Mouse (Mus musculus): Measurements from ENCODE around the gene B3gnt6. TPM values are rescaled to one million over a fixed set of nuclear protein-coding genes. Genes with fewer than 3 reads are reported as not detected.

The B3gnt6 gene
- polyA plus RNA-seq, 1 experiment from 2014 or later = 0.30 TPM

- no peak overlapping the region for H3K4me2 ChIP-seq (ENCODE audit: low read length)
- no peak overlapping the region for H3K4me3 ChIP-seq (replicated peaks; ENCODE audit: low read length)
- WGBS = 50% methylated on average over 3 of the region's 3 CpGs
- H3K27ac ChIP-seq (ENCODE audit: low read length) = no peak overlapping the region
- ATAC-seq = peak; percentile 3; the same call in 1 of the 2 replicates
- H3K36me3 ChIP-seq (ENCODE audit: control insufficient read depth, insufficient read depth) = no peaks in the 10 kb centered on the region
- no peaks in the 10 kb centered on the region for H3K27me3 ChIP-seq (replicated peaks; ENCODE audit: control insufficient read depth, insufficient read depth, low read length)
- no peak overlapping the region for H3K9ac ChIP-seq (replicated peaks; ENCODE audit: low read depth, low read length)
- H3K9me3 ChIP-seq (ENCODE audit: control insufficient read depth, low read length) = no peaks in the 10 kb centered on the region
- peaks cover 15% of the 10 kb centered on the region for H3K4me1 ChIP-seq (replicated peaks; ENCODE audit: control insufficient read depth, insufficient read depth, low read length)
Observed at GRCm38 (mm10) chr7:98156280-98156665, 43.0 kb downstream of the B3gnt6 start.

GRCm38 (mm10) chr7:98155546-98156279 lies 43.6 kb downstream of the B3gnt6 start:
- Histone ChIP-seq H3K27me3 (replicated peaks; ENCODE audit: control insufficient read depth, insufficient read depth, low read length) (no peaks in the 10 kb centered on the region), H3K9ac (replicated peaks; ENCODE audit: low read depth, low read length) (no peak overlapping the region), H3K27ac (ENCODE audit: low read length) (no peak overlapping the region), H3K4me3 (replicated peaks; ENCODE audit: low read length) (no peak overlapping the region), H3K36me3 (ENCODE audit: control insufficient read depth, insufficient read depth) (no peaks in the 10 kb centered on the region), H3K4me2 (ENCODE audit: low read length) (no peak overlapping the region), H3K9me3 (ENCODE audit: control insufficient read depth, low read length) (no peaks in the 10 kb centered on the region), H3K4me1 (replicated peaks; ENCODE audit: control insufficient read depth, insufficient read depth, low read length) (peaks cover 15% of the 10 kb centered on the region)
- 29% methylated on average over 7 of the region's 8 CpGs for WGBS
- peak; percentile 53 for ATAC-seq

DNA sequence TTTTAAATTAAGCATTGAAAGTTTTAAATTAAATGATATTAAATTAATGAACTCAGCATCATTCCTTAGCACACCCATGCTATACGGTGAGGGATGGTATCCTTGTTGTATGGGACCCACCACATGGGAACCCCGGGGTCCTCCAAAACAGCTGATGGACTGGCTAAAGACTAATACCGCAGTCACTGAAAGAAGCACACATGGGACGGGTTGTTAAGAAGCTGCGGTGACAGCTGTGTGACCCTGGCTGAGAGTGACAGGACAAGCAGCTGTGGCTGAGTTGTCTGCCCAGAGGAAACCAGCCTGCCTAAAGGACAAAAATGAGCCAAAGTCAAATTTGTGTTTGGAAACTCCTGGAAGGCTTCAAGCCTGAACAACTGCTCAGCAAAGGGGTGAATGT lies 45.4 kb downstream of the B3gnt6 start:
- H3K27me3 ChIP-seq (replicated peaks; ENCODE audit: control insufficient read depth, insufficient read depth, low read length) = no peaks in the 10 kb centered on the region
- H3K9me3 ChIP-seq (ENCODE audit: control insufficient read depth, low read length) = no peaks in the 10 kb centered on the region
- no peak for ATAC-seq
- peaks cover 24% of the 10 kb centered on the region for H3K4me1 ChIP-seq (replicated peaks; ENCODE audit: control insufficient read depth, insufficient read depth, low read length)
- 92% methylated on average over 5 of the region's 5 CpGs for WGBS
- H3K4me3 ChIP-seq (replicated peaks; ENCODE audit: low read length) = no peak overlapping the region
- no peaks in the 10 kb centered on the region for H3K36me3 ChIP-seq (ENCODE audit: control insufficient read depth, insufficient read depth)
- no peak overlapping the region for H3K9ac ChIP-seq (replicated peaks; ENCODE audit: low read depth, low read length)
- H3K4me2 ChIP-seq (ENCODE audit: low read length) = no peak overlapping the region
- H3K27ac ChIP-seq (ENCODE audit: low read length) = no peak overlapping the region

GRCm38 (mm10) chr7:98153345-98153744 lies 45.9 kb downstream of the B3gnt6 start:
- Histone ChIP-seq H3K36me3 (ENCODE audit: control insufficient read depth, insufficient read depth) (no peaks in the 10 kb centered on the region), H3K9ac (replicated peaks; ENCODE audit: low read depth, low read length) (no peak overlapping the region), H3K4me3 (replicated peaks; ENCODE audit: low read length) (no peak overlapping the region), H3K4me1 (replicated peaks; ENCODE audit: control insufficient read depth, insufficient read depth, low read length) (peaks cover 24% of the 10 kb centered on the region), H3K9me3 (ENCODE audit: control insufficient read depth, low read length) (no peaks in the 10 kb centered on the region), H3K27me3 (replicated peaks; ENCODE audit: control insufficient read depth, insufficient read depth, low read length) (no peaks in the 10 kb centered on the region), H3K4me2 (ENCODE audit: low read length) (no peak overlapping the region), H3K27ac (ENCODE audit: low read length) (no peak overlapping the region)
- 34% methylated on average over 3 of the region's 3 CpGs for WGBS
- no peak for ATAC-seq

DNA sequence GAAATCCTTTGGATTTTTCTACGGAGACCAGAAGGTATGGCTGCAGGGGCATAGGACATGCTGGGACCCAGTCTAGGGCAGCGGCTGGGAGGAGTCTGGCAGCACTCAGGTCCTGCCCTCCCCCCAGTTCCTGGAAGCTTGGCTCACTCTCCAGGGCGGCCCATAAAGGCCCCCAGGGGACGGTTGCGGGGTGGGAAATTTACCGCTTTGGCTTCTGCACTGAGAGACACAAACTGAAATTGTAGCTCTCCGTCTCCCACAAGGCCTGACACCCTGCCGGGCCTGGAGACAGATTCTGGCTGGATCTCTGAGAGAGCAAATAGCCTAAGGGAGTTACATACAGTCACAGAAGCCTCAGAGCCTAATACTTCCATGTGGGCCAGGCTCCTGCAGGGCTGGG lies 46.9 kb downstream of the B3gnt6 start:
- no peak for ATAC-seq
- H3K4me2 ChIP-seq (ENCODE audit: low read length) = no peak overlapping the region
- no peaks in the 10 kb centered on the region for H3K9me3 ChIP-seq (ENCODE audit: control insufficient read depth, low read length)
- H3K4me1 ChIP-seq (replicated peaks; ENCODE audit: control insufficient read depth, insufficient read depth, low read length) = peaks cover 24% of the 10 kb centered on the region
- no peaks in the 10 kb centered on the region for H3K36me3 ChIP-seq (ENCODE audit: control insufficient read depth, insufficient read depth)
- no peak overlapping the region for H3K4me3 ChIP-seq (replicated peaks; ENCODE audit: low read length)
- 63% methylated on average over 8 of the region's 8 CpGs for WGBS
- H3K27ac ChIP-seq (ENCODE audit: low read length) = no peak overlapping the region
- no peaks in the 10 kb centered on the region for H3K27me3 ChIP-seq (replicated peaks; ENCODE audit: control insufficient read depth, insufficient read depth, low read length)
- peak overlapping the region; percentile 22; the same call in 1 of the 2 replicates for H3K9ac ChIP-seq (replicated peaks; ENCODE audit: low read depth, low read length)

DNA sequence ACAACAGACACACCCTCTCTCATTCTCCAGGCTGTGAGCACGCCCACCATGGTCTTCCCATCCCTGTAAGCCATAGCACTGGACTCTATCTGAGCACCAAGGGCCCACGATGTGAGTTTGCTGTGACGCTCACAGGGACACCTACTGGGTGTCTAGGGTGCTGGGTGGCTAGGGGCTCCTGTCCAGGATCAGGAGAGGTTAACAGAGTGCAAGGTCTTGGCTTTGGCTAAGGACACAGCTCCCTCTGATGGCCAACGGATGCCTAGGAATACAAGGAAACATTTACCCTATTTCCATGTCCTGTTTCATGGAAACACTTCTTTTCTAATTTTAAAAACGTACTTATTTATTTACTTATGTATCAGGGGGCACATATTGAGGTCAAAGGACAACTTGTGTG lies 48.8 kb downstream of the B3gnt6 start:
- 49% methylated on average over 5 of the region's 5 CpGs for WGBS
- H3K36me3 ChIP-seq (ENCODE audit: control insufficient read depth, insufficient read depth) = no peaks in the 10 kb centered on the region
- no peak overlapping the region for H3K4me3 ChIP-seq (replicated peaks; ENCODE audit: low read length)
- no peaks in the 10 kb centered on the region for H3K27me3 ChIP-seq (replicated peaks; ENCODE audit: control insufficient read depth, insufficient read depth, low read length)
- H3K4me2 ChIP-seq (ENCODE audit: low read length) = no peak overlapping the region
- H3K9ac ChIP-seq (replicated peaks; ENCODE audit: low read depth, low read length) = no peak overlapping the region
- no peak for ATAC-seq
- no peaks in the 10 kb centered on the region for H3K9me3 ChIP-seq (ENCODE audit: control insufficient read depth, low read length)
- peaks cover 16% of the 10 kb centered on the region for H3K4me1 ChIP-seq (replicated peaks; ENCODE audit: control insufficient read depth, insufficient read depth, low read length)
- no peak overlapping the region for H3K27ac ChIP-seq (ENCODE audit: low read length)

DNA sequence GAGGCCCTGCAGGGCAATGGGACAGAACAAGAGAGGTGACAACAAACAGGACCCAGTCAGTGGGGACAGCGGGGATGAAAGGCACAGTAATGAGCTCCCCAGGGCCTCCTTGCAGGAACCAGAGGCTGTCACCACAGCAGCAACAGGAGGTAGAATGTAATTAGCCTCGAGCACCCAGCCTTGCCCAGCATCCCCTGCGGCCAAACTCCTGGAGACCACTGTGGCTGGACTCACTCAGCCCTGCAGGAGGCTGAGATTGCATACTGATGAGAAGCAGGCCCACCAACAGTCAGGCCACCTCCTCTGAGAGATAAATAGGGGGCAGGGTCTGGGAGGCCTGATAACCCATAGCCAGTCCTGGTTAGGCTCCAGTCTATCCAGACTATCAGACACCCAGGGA lies 49.5 kb downstream of the B3gnt6 start:
- Histone ChIP-seq H3K4me3 (replicated peaks; ENCODE audit: low read length) (no peak overlapping the region), H3K9me3 (ENCODE audit: control insufficient read depth, low read length) (no peaks in the 10 kb centered on the region), H3K9ac (replicated peaks; ENCODE audit: low read depth, low read length) (no peak overlapping the region), H3K27ac (ENCODE audit: low read length) (no peak overlapping the region), H3K4me2 (ENCODE audit: low read length) (no peak overlapping the region), H3K27me3 (replicated peaks; ENCODE audit: control insufficient read depth, insufficient read depth, low read length) (no peaks in the 10 kb centered on the region), H3K4me1 (replicated peaks; ENCODE audit: control insufficient read depth, insufficient read depth, low read length) (peaks cover 16% of the 10 kb centered on the region), H3K36me3 (ENCODE audit: control insufficient read depth, insufficient read depth) (no peaks in the 10 kb centered on the region)
- no peak for ATAC-seq
- WGBS = 17% methylated on average over 3 of the region's 3 CpGs

DNA sequence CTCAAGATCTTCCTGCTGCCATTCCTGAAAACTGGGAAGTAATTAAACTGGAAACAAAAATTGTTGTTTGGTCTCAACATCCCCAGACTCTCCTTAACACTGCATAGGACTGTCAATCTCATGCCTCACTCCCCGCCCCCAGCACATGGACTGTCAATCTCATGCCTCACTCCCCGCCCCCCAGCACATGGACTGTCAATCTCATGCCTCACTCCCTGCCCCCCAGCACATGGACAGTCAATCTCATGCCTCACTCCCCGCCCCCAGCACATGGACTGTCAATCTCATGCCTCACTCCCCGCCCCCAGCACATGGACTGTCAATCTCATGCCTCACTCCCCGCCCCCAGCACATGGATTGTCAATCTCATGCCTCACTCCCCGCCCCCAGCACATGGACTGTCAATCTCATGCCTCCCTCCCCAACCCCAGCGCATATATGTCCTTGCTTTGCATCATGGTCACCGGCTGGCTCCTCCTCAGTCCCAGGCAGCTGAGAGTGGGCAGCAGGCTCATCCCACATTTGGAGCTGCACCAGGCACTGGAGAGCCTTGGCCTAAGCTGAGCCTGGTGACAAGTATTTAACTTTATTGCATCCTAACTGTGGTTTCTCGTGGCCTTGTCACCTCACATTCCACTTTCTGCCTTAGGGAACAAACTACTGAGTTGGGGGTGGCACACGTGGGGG lies 50.4 kb downstream of the B3gnt6 start:
- no peak overlapping the region for H3K9ac ChIP-seq (replicated peaks; ENCODE audit: low read depth, low read length)
- peak; percentile 30; the same call in 1 of the 2 replicates for ATAC-seq
- H3K27me3 ChIP-seq (replicated peaks; ENCODE audit: control insufficient read depth, insufficient read depth, low read length) = no peaks in the 10 kb centered on the region
- H3K4me3 ChIP-seq (replicated peaks; ENCODE audit: low read length) = no peak overlapping the region
- H3K4me2 ChIP-seq (ENCODE audit: low read length) = no peak overlapping the region
- no peaks in the 10 kb centered on the region for H3K36me3 ChIP-seq (ENCODE audit: control insufficient read depth, insufficient read depth)
- no peaks in the 10 kb centered on the region for H3K9me3 ChIP-seq (ENCODE audit: control insufficient read depth, low read length)
- WGBS = 73% methylated on average over 10 of the region's 10 CpGs
- peaks cover 16% of the 10 kb centered on the region for H3K4me1 ChIP-seq (replicated peaks; ENCODE audit: control insufficient read depth, insufficient read depth, low read length)
- 0 out of 2 replicates have a peak overlapping the region, but pooled peaks have one; percentile 47 for H3K27ac ChIP-seq (ENCODE audit: low read length)

DNA sequence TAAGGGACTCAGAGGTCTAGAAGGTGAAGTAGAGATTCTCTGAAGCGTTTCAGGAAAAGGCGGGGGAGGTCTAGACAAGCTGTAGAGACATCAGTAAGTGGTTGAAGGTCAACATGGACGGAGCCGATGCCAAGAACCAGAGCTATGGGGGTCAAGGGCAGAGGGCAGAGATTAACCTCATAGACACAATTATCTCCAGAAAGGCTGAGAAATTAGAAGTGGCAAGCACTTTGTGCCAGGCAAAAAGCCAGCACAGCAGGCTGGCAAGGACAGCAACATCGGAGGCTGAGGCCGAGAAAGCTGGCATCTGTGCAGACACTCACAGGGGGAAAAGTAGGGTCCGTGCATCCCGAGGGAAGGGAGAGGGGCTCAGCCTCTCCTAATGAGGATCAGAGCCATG lies 51.5 kb downstream of the B3gnt6 start:
- Histone ChIP-seq H3K9ac (replicated peaks; ENCODE audit: low read depth, low read length) (peak overlapping the region; percentile 24; the same call in 1 of the 2 replicates), H3K9me3 (ENCODE audit: control insufficient read depth, low read length) (no peaks in the 10 kb centered on the region), H3K4me1 (replicated peaks; ENCODE audit: control insufficient read depth, insufficient read depth, low read length) (peaks cover 16% of the 10 kb centered on the region), H3K36me3 (ENCODE audit: control insufficient read depth, insufficient read depth) (no peaks in the 10 kb centered on the region), H3K27ac (ENCODE audit: low read length) (peak overlapping the region; percentile 47; the same call in 1 of the 2 replicates), H3K27me3 (replicated peaks; ENCODE audit: control insufficient read depth, insufficient read depth, low read length) (no peaks in the 10 kb centered on the region), H3K4me2 (ENCODE audit: low read length) (no peak overlapping the region), H3K4me3 (replicated peaks; ENCODE audit: low read length) (no peak overlapping the region)
- peak; percentile 8; the same call in 1 of the 2 replicates for ATAC-seq
- WGBS = 56% methylated on average over 8 of the region's 8 CpGs
